Mouse (Mus musculus): ENCODE results near the gene Defb13.
"Not testable (repeated sequence)": the region's sequence is repeated elsewhere in the genome, so short reads cannot be mapped to it uniquely, and the experiment has no call there.

The Defb13 gene

DNA sequence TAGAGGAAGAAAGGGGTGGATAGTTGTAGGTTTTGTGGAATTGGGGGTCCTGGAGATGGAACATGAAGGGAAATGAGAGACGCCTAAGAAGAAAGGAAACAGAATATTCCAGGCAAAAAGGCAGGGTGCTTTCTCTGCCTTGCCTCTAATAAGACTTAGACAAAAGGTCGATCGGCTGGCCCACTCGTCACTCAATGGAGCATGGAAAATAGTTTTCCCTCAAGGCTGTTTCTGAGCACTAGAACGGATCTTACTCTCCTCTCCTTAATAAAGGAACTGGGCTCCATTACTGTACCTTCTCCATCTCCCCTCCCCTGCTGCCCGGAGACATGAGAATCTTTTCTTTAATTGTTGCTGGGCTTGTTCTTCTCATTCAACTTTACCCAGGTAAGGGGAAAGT lies at the start of gene Defb13:
Gene Defb13, plus strand, starts transcription at position 301 of the 400 bp plus-strand sequence.
- no peak for DNase-seq (ENCODE audit: low spot score)

DNA sequence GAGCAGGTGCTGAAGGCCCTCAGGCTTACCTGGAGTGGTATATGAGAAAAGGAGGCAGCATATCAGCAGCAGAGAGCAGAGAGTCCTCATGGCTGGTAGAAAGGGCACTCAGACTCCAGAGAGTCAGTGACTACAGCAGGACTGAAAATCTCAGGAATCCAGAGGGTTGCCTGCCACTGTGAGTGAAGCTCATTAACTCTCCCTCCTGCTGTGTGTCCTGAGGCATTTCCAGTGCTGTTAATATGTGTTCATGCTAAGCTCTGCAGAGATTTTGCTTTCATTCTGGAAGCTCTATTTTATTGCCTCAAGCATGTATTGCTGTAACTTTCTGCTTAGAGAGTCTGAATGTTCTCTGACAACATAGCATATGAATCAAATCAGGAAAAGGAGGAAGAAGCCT lies 40.3 kb upstream of the Defb13 start, which contains the start of gene Defb11:
Gene Defb11, minus strand, starts transcription at position 123 of the 400 bp plus-strand sequence.
- DNase-seq (ENCODE audit: low spot score) = not testable (repeated sequence)

- DNase-seq (ENCODE audit: low spot score) = no peak
These were observed 34.6 kb upstream of the Defb13 start for GRCm38 (mm10) chr8:21911931-21912330.

DNA sequence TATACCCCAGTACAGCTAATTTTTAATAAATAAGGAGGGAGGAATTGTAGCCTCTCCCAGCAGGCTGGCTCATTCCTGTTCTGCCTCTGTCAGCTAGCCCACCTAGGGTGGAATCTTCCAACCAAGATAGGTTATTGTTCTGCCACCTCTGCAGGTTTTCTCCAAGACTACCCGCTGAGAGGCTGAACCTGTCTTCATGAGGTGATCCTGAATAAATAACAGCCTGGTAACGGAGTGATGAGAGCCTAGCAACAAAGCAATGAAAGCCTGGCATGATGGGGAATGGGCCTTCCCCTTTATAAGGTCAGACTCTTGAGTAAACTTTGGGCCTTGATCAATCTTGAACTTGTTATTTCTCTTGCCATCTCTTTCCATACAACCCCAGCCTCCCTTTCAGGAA lies 34.0 kb upstream of the Defb13 start:
- DNase-seq (ENCODE audit: low spot score) = no peak

DNA sequence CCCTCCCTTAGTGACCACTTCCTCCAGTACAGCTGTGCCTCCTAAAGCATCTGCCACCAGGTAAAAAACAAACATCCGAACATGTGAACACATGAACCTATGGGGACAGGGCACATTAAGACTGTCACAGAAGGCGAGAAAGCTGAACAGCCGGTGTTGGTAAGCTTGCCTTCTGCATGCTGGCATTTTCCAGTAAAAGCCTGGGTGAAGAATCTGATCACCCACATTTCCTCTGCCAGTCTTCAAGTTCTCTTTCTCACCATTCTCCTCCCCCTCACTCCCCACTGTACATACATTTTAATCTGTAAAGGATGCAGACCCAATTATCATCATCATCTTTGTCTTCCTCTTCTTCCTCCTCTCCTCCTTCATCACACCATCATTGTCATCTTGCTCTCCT lies 30.9 kb upstream of the Defb13 start:
- peak; percentile 1 for DNase-seq (ENCODE audit: low spot score)

- DNase-seq (ENCODE audit: low spot score) = not testable (repeated sequence)
These were observed 15.8 kb upstream of the Defb13 start for GRCm38 (mm10) chr8:21930754-21931153.

GRCm38 (mm10) chr8:21932610-21933009 lies 14.0 kb upstream of the Defb13 start, which contains the start of gene Defb15:
Gene Defb15, minus strand, starts transcription at chr8:21932710.
- no peak for DNase-seq (ENCODE audit: low spot score)

DNA sequence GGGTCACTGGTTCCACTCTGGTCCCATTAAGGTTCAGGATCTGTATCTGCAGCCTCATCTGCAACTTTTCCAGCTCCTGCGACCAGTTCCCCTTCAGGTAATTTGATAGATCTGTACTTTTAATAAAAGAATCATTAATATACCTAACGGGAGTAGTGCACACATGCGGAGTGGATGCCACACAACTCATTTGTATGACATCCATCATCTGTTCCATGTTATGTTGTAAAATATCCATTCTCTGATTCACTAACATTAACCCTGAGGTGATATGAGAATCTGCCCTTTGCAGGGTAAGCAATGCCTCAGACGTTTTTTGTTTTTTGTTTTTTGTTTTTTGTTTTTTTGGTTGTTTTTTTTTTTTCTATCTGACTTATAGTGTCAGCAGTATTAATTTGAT lies 8.5 kb upstream of the Defb13 start, which contains the start of gene Defb35:
Gene Defb35, plus strand, starts transcription at position 301 of the 400 bp plus-strand sequence.
- not testable (repeated sequence) for DNase-seq (ENCODE audit: low spot score)

GRCm38 (mm10) chr8:21947311-21948017 lies 902 bp downstream of the Defb13 start:
- no peak for DNase-seq (ENCODE audit: low spot score)

DNA sequence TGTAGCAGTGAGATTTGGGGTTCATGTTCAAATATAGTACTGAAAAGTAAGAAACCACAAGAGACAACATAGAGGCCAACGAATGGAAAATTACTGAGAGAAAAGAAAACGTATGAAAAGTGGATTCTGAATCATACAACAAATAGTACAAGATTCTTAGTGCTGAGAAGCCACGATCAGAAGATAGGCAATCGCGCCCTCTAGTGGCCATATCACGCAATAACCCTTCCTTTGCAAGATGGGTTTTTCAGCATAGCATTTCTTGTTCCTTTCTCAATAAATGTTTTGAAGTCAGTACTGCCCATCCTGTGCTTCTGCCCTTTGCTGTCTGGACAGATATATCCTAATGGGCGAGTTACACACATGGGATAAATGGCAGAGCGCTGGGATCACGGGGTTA lies 8.8 kb downstream of the Defb13 start:
- DNase-seq (ENCODE audit: low spot score) = peak; percentile 15

GRCm38 (mm10) chr8:21956336-21956735 lies 9.8 kb downstream of the Defb13 start:
- no peak for DNase-seq (ENCODE audit: low spot score)

- DNase-seq (ENCODE audit: low spot score) = no peak
These were observed 11.9 kb downstream of the Defb13 start, which contains the start of gene Fam90a1a for GRCm38 (mm10) chr8:21958414-21958813. Gene Fam90a1a, plus strand, starts transcription at chr8:21958714.

- DNase-seq (ENCODE audit: low spot score) = no peak
These were observed 20.1 kb downstream of the Defb13 start for GRCm38 (mm10) chr8:21966646-21967045.

GRCm38 (mm10) chr8:21969475-21969874 lies 22.9 kb downstream of the Defb13 start, which contains the start of gene Ccdc70:
Gene Ccdc70, plus strand, starts transcription at chr8:21969775.
- no peak for DNase-seq (ENCODE audit: low spot score)

DNA sequence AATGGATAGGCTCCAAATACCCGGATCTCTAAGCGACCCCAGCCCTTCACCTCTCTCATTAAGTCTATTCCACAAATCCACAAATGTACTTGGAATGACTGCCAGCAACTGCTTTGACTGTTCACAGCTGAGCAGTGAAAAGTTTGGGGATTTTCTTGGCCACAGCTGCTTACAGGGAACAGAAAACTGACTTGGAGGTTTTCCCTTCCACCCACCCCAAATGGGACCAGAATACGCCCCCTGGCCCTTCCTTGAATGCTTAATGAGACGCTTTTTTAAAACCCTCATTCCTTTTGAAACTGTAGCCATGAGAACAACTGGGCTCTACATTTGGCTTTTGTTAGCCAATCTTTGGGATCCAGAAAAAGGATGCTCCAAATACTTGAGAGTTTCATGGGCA lies 31.6 kb downstream of the Defb13 start:
- peak; percentile 13 for DNase-seq (ENCODE audit: low spot score)

DNA sequence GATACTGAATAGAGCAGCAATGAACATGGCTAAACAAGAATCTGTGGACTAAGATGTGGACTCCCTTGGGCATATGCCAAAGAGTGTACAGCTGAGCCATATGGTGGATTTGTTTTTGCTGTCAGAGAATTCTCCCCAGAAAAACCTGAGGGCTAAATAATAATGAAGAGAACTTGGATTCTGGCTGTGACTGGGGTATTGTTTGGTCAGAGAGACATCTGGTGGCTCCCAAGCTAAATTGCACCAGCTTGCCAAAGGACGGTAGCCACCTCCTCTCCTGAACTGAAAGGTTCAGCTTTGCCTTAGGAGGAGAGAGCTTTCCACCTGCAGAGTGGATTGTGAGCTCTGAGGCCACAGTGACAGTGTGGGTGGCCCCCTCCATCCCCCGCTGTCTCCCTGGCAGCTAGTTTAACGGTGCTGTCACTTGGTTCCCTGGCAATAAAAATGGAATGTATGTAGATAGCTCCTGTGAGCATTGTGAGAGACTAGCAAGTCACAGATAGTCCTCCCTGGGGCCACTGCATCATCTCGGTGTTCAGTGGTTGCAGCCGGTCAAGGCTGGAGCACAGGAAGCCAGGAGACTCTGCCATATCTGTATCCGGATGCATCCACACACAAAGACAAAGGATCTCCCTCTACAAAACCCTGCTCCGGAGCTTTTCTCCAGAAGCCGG lies 35.2 kb downstream of the Defb13 start:
- DNase-seq (ENCODE audit: low spot score) = peak; percentile 13

DNA sequence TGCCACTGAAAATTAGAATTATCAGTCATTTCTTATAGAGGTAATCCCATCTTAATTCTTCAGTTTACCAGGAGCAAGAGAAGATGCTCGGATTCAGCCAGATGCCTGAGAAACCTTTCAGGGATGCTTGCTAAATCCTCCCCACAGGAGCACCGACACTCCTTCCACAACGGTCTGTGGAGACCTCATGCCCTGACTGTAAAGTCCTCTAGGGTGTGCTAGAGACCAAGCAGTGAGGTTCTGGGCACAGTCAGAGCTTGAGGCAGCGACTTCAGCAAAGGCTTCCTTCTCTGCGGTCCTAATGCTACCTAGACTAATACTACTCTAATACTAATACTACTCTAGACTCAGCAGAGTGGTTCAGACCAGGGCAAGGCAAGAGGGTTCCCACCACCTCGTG lies 45.6 kb downstream of the Defb13 start:
- DNase-seq (ENCODE audit: low spot score) = peak; percentile 35

DNA sequence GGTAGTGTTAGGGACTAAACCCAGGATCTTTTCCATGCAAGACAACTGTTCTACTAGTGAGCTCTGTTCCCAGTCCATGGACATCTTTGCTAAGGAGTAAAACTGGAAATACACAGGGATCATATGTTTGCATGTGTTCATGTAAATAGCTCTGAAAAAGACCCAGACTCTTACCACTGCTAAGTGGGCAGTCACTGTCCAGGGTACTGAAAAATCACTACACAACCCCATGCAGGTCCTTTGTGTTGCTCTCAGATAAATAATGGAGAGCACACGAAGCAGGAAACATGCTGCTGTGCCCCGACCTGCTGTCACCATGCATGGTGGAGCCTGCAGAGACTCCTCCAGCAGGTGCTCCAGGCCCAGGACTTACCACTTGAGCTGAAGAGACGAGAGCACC lies 48.6 kb downstream of the Defb13 start:
- DNase-seq (ENCODE audit: low spot score) = no peak

Data from left cerebral cortex, adult 11 months (tissue).